Mouse (Mus musculus) kidney, postnatal 10 days (tissue): ENCODE measurements at regions not wholly inside any gene's neighbourhood (a gene's known extent, or its start where the extent isn't known, plus 50 kb on each side); places are given as distances from the start of the nearest gene placed in this dataset.

Experiments
- DNase-seq: peaks from one replicate; pipeline ENCODE4 v3.0.0; 2021; ENCODE audit warnings: mixed read lengths

DNA sequence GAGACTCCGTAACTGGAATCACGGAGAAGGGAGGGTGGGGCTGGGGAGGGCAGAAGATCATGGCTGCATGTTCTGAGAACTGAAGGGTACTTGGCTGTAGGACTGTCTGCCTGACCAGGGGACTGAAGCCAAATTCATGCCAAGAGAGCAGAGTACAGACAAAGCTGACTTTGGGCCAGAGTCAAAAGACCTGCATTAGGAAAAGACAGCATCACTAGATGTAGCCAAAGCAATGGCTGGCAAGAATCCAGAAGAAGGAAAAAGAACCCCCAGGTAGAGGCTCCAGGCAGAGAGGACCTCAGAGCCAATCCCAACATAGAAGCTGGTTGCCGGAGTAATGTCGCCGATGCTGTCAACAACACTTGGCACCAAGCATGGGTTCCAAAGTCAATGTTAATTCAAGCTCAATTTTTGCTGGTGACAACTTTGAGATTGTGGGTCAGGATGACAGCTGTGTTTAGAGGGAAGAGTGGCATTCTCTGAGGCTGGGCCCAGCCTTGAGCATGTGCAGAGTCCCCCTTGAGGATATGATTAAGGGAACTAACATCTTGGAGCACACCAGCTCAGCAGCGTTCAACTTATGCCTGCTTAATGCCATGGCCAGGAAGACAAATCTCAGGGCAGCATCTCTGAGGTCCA lies 124.7 kb downstream of the Erv3 start:
- DNase-seq: no peak

DNA sequence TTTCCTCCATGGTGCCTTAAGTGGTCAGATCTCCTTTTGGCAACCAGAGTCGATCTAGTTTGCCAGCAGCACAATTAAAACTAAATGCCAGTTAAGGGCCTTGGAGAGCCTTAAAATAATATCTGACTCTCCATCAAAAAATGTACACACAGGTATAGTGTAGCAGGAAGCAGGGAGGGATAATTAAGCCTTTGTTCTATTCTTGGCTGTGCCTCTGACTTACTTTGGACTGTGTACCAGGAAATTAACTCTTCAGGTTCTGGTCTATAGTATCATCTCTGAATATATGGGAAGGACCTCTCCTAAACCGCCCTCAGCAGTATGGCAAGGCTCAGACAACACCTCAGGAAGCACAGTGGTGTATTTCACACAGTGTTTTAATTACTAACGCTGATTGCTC lies 133.0 kb downstream of the Erv3 start:
- no peak for DNase-seq

DNA sequence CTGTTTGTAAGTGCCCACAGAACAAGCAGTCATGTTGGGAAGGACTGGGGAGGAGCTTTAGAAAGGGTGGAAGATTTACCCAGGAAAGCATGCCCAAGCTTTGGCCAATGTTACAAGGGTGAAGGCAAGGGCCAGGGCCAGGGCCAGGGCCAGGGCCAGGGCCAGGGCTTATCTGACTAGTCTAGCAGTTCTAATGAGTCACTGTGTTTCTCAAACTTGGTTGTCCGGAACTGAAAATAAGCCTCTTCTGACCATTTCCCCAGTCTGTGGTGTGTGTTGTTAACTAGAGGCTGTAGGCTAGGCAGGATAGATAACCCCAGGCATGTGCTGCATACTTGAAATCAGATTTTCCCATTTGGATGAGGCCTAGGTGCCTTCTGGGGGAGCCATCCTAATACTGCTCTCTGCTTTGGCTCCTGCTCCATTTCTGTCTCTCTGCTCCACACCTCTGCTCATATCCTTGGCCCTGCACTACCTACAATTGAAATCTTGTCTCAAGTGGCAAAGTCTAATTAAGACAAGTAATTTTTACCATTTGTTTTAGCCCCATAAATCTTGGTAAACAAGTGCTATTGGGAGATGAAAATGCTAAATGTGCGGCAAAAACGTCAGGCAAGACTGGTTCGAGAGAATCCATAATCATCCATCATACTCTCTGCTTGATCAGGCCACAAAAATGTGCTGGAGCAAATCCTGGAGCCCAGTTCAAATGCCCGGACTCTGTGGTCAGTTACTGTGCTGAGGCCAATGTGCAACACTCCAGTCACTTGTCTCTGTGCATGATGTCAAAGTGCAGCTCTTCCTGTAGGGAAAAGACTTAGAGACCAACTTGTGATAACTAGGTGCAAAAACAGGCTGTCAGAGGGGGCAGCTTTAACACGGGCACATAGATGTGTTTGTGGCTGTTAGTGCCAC lies 137.7 kb downstream of the Erv3 start:
- no peak for DNase-seq

DNA sequence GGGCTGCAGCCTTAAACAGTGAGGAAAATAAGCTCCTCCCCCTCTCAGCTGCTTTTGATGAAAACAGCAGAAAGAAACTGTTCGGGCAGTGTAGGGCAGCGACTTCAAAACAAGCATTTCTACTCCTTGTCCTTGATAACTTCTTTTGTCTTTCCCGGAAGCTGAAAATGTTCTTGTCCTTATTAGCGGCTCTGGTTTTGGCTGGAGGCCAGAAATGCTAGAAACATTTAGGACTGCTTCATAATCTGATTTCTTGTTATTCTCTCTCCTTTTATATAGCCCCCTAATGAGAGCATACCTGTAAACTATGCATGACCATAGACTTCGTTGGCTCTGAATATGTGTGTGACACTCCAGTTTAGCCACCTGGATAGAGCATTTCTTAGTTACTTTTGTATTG lies 142.0 kb downstream of the Erv3 start:
- DNase-seq: peak; percentile 41

DNA sequence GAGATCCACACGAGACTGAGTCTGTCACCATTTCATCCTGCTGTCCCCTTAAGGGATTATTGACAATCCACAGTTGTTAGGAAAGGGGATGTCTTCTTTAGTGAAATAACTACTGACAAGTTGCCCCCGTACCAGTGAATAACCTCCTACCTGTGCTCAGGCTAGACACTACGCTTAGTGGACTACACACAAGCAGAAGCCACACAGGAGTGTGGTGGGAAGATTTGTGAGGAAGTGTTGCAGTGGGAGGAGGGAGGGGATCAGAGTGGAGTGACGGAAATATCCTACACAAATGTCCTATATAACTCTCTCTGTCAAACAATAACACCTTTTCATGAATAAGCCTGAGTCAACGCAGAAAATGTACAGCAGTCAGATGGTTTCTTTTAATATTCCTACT lies 142.7 kb downstream of the Erv3 start:
- DNase-seq: no peak

DNA sequence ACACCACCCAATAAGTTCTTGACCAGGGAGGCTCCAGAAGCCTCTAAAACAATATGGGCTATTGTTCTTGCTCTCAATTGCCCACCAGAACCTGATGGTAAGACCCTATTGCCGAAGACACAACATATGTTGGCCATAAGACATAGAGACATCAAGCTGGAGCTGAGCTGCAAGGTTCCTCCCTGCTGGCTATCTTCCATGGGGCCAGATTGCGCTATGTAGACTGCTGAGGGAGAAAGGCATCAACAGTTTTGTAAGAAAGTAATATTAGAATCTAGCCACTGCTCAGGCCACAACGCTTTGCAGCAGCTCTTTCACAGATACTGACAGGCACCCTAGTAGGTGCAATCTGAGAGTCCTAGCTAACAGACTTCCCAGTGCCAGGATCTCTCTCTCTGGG lies 144.2 kb downstream of the Erv3 start:
- no peak for DNase-seq

DNA sequence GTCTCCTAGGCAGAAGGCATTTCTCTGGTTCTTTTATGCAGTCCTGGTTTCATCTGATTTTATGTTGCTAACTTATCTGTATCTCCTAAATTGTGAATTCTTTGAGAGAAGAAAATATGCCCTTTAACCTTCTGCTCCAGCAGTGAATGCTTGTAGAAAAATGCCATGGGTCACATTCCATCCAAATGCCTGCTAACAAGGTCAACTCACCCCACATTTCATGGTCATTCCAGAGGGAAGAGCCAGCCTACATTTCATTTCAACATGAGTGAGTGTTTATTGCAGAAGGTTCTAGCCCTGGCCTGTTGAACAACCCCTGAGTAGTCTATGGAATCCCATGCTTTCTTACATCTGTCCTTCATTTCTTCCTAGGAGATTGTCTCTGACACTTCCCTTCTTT lies 147.7 kb downstream of the Erv3 start:
- peak; percentile 22 for DNase-seq

DNA sequence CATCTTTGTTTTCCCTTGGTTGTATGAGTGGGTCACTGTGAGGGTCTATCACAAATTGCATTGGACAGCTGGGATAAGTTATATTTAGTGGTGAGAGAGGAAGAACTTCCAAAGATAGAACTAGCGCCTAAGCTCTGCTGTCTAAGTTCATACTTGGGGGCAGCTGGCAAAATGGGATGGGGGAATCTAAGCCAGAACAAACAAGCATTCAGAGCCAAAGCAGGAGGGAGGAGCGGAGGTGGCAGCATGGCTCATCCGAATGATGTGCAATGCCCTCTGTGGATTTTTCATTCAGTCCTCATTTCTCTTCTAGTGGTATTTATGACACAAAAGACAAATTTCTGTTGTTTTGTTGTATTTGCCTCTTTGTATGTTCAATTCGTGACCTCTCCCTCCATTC lies 144.5 kb upstream of the Adra1d start:
- no peak for DNase-seq

DNA sequence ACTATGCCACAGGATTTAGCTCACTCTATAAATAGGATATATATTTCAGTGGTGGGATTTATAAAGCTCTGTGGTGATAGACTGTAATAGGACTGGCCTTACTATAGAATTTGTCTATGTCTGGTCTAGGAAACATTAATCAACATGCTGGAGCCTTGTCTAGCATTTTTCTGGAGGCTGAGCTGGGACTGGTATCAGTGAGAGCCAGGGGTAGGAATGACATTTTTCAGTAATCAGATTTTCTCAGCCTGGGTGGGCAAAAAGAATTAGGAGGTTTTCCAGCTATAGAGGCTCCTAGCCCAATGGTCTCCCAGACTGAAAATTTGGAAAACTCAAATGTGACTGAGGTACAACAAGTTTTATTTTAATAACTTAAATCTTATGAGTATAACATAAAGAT lies 142.3 kb upstream of the Adra1d start:
- DNase-seq: no peak

DNA sequence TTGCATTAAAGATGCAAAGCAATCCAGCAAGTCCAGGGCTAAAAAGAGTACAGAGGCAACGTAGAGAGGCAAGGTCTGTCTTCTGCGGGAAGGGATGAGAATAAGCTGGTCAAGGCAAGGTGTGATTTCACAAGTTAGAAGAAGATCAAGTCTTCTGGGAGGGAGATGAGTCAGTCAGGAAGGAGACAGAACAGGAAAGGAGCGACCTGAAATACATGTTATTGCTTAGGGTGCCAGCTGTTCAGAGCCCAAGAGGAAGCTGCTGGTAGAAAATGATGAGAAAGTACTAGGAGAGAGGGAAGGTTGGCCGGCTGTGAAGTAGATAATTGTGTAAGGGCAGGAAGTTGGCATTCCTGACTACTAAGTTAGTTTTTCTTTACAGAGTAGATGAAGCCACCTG lies 140.1 kb upstream of the Adra1d start:
- DNase-seq: no peak

DNA sequence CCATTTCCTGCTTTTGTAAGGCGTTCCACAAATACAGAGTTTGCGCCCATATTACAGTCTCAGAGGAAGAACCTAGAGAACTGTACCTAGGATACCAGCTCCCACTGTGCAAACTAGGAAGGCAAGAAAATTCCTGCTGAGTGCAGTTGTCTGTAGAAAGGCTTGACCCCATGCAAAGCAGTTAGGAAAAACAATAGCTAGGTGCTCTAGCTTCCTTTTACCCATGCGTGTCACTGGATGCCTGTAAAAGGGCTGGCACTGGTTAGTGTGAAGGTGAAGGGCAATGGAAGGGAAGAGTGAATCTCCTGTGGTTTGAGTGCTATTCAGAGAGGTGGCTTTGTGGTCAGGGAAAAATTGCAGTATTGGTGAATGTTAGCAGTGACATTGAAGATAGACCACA lies 137.7 kb upstream of the Adra1d start:
- DNase-seq: no peak

DNA sequence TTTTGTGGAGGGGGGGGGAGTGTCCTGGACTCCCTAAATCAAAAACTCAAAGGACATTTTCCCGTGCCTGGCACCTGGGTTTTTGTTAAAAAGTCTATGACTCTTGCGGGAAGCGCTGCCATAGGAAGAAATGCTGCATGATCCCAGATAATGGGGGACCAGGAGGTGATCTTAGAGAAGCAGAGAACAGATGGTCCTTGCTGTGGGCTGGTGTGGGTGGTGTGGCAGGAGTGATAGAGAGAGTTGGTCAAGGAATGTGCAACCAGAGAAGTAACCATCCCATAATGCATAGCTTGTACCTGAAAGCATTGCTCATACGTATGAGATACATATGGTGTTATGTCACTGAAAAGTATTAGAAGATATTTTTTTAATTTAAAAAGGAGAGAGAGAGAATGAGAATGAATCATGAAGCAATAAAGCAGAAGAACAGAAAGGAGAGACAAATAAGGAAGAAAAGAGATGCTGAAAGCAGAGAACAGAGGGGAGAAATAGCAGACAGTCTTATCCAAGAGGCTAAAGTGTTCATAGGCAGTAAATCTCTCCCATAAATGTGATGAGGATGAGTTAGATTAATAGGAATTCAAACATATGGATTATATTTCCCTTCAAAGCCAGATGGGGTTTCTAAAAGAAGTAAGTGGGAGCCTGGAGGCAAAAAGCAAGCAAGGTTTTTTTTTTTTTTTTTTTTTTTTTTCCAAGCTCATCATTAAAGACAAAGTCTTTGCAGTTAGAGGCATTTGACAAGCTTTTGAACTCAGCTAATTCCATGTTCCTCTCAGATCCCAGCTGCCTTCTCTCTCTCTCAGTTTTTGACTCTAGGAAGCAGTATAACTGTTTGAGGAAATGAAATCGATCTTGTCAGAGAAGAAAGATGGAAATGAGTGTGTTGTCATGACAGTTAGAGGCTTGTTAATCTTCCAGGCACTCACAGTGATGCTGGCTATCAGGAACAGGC lies 136.2 kb upstream of the Adra1d start:
- no peak for DNase-seq

DNA sequence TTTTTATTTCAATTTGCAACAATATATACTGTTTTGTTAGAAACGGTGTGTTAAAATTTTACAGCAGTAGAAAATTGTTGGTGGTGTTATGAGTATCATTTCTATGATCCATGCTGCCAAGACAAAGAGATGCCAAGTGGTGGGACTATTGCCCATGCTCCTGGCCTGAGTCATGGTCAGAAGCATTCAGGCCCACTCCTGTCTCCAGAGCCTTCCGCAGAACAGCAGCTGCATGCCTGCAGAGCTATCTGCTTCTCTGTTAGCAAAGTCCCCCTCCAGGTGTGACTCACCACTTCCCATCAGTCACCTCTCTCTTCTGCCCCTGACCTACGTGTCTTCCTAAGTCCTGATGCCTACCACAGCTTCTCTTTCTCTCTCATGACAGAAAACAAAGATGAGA lies 134.2 kb upstream of the Adra1d start:
- no peak for DNase-seq

DNA sequence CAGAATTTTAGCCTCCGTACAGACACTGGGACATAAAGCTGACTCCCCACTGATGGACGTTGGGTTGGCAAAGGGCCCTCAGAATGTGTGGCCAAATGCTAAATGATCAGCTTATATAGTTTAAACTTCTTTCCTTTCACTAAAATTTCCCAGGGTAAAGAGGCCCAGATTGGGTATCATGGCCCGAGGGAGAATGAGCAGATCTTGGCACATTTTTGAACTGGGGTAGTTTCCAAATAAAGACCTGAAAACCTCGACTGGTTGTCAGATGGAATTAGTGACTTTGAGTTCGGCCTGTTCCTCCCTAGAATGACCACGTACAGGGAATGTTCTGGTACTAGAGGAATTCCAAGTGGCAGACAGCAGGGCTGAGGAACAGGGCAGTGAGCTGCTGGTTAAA lies 127.9 kb upstream of the Adra1d start:
- no peak for DNase-seq

DNA sequence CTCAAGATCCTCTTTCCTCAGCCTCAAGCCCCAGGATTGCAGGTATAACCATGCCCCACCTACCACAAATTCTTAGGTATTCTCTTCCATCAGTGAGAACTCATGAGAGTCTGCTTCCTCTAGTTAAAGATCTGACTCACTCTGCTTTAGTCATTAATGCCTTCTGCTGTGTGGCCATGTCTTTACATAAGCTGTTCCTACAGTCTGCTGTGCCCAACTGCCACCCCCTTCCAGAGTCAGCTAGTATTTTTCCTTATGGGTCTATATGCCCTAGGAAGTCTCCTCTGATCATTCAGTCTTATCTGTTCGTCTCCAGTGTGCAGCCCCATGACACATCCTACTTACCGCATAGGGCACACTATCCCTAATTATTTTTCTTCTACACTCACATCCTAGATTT lies 126.2 kb upstream of the Adra1d start:
- DNase-seq: no peak

DNA sequence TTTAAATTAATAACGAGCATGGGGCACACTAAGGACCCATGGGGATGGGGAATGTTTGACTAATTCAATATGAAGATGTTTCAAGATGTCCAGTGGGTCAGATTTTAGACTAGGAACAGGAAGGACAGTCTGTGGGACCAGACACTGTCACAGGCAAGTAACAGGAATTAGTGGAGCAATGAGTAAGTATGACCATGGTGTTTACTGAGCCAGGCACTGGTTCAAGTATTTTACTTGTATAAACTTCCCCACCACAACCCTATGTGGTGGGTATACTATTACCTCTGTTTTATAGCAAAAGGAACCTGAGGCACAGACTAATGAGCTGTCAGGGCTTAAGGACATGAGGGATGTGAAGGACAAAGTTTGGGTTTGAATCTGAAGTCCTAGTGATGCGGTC lies 125.4 kb upstream of the Adra1d start:
- no peak for DNase-seq

DNA sequence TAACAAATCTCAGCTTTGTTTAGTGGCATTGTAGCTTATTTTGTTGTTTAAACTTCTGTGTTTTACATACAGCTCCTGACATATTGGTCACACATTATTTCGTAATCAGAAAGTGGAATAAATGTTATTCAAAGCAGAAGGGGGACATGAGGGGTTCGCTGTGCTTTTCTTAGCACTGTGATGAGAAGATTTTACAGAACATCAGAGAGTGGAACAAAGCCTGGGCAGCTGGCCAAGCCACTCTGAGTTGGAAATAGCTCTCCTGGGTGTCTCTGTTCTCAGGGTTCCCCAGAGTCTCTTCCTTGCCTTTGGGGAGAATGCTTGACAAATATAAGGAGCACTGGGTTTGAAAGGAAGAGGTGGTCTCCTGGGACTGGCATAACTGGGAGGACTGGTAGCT lies 124.7 kb upstream of the Adra1d start:
- DNase-seq: peak; percentile 61

DNA sequence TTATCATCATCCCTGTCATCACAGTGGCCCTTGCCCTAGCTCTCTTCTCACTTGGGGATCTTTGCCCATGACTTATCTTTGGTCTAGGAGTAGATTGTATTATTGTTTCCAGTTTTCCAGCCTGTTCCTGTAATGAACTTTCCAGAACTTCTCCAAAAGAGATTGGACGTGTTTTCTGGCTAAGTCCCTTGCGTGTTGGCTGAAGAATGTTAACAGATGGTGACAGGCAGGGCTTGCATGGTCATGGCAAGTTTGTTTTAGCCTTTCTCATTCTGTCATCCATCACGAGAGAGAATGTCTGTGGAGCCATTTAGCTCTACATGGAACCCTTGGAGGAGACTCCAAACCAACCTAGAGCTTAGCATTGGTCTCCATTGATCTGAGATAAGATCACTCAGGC lies 123.2 kb upstream of the Adra1d start:
- DNase-seq: no peak

DNA sequence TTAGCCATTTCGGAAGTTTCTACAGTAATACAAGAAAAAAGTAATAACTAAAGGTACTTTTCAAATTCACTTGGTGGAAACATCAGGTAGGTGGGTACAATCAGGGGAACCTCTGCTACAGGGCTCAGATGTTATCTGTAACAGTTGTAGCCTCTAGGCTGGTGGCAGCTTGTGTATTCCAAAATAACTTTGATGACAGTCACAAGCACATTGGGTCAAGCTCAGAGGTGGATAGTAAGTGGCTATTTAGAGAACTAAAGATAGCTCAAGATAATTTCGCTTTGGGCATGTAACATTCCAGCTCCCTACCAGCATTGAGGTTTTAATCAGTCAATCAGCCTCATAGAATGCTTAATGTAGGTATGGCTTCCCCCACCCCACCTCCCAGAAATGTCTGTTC lies 121.7 kb upstream of the Adra1d start:
- DNase-seq: no peak

DNA sequence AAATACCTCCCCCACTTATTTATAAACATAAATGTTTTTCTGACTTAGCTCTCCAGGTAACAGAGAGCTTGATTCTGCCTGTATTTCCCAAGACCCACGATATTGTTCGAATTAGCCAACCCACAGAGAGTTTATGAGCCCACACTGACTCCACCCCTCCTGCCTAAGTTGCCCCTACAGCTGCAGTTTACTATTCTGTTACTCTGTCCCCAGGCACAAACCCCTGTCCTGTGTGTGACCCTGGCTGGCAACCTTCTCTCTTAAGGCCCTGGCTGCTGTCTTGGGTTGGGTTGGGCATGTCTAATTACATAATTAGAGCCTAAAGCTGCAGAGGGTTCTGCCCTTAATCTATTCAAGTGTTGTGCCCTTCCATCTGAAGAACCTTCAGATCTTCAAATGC lies 116.4 kb upstream of the Adra1d start:
- no peak for DNase-seq

DNA sequence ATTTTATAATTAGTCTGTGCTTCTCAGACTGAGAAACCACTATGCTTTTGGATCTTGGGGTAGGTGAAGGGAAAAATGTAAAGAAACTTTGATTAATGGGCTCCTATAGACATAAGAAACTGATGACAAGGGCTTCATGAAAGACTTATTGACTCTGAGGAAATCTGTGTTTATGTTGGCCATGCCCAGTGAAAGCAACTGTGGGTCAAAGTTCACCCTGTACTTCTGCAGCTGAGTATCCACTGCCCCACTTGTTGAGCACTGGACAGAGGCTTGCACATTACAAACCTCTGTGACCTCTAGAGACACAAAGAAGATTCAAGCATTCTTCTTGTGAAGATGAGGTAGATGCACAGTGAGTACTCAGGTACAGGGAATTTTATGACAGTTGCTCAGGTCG lies 114.7 kb upstream of the Adra1d start:
- no peak for DNase-seq

DNA sequence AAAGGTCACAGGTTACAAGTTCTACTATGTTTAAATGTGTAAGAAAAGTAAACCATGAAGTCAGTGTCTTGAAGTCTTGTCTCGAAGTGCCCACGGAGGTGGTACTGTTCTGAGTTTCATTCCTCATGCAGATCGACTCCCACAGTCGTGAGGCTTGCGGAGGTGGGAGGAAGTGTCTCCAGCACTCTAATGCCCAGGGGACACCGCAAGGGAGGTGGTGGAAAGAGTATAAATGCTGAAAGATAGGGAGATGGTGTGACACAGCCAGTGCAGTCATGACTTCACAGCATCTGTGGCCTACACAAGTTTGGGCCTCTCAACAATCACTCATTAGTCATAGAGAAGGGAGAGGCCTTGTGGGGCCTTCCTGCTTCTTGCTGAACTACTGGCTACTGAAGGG lies 112.8 kb upstream of the Adra1d start:
- DNase-seq: no peak

DNA sequence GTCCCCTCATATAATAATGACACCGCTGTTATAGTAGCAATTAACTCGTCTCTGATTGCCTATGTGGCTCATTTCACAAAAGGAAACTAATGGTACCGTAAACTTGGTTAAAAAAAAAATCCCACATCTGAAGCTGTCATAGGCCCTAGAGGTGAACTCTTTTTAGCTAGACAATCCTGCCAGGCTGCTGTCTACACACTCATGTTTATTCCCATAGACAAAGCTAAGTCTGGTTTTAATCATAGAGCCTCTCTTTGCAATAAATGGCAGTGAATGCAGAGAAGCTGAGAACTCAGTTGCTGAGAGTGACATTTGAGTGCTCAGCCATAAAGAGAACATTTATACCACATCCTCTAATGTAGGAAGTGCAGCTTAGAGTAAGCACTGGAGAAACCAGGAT lies 111.3 kb upstream of the Adra1d start:
- no peak for DNase-seq

DNA sequence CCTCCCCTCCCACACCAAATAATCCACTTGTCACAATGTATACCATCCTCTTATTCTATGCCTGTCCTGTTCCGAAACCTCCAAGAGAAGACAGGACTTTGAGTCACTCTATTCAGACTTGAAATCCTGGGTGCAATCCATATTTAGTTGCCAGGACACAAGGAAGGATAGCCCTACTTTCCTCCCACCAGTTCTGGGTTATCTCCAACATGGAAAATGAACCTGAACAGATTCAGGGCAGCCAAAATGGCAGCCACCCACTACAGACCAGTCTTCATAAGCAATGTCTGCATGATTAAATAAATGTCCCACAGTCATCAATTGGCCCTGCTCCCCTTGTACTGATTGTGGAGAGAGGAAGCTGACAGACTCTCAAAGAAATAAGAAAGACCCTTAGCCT lies 110.6 kb upstream of the Adra1d start:
- no peak for DNase-seq
